Mouse (Mus musculus): Measurements from ENCODE around the gene Iqcn. TPM values are rescaled to one million over a fixed set of nuclear protein-coding genes. Genes with fewer than 3 reads are reported as not detected.

Iqcn gene
- total and polyA plus RNA-seq, 3 experiments, result 0.06 TPM; not detected in 2

GRCm38 (mm10) chr8:70765838-70766570 is 62.7 kb downstream of the Iqcn start:
- Histone ChIP-seq H3K9ac (ENCODE audit: low read depth, low read length) (peak overlapping the region; percentile 41), H3K79me2 (replicated peaks; ENCODE audit: control insufficient read depth, insufficient read depth, low read length) (no peaks in the 10 kb centered on the region), H3K4me3 (peak overlapping the region; percentile 51), H3K27ac (peak overlapping the region; percentile 62), H3K36me3 (ENCODE audit: control insufficient read depth, insufficient read depth, low read length) (no peaks in the 10 kb centered on the region), H3K27me3 (ENCODE audit: control insufficient read depth, insufficient read depth, low read length) (no peaks in the 10 kb centered on the region), H3K4me1 (ENCODE audit: control insufficient read depth, insufficient read depth, low read length) (peaks cover 7% of the 10 kb centered on the region)
- no peak for TF ChIP-seq CTCF (IDR thresholded peaks at IDR 0.05)
- no peak for TF ChIP-seq EP300 (IDR thresholded peaks at IDR 0.05; ENCODE audit: insufficient read depth, low read depth, low read length)
- TF ChIP-seq POLR2A (IDR thresholded peaks at IDR 0.05; ENCODE audit: insufficient read depth, low read depth, low read length), result no peak
- peak; percentile 68 to 73 for DNase-seq
- WGBS, result 5% methylated on average over 34 of the region's 34 CpGs
- intact Hi-C loops (cut with DNase I), result loop anchor here (2.0 kb wide), 1 partner anchor 75 kb away; no protein-coding TSS in a partner anchor

GRCm38 (mm10) chr8:70766571-70767440 is 63.5 kb downstream of the Iqcn start:
- Histone ChIP-seq H3K4me1 (ENCODE audit: control insufficient read depth, insufficient read depth, low read length) (peaks cover 6% of the 10 kb centered on the region), H3K27ac (peak overlapping the region; percentile 62), H3K9ac (ENCODE audit: low read depth, low read length) (peak overlapping the region; percentile 41), H3K79me2 (replicated peaks; ENCODE audit: control insufficient read depth, insufficient read depth, low read length) (no peaks in the 10 kb centered on the region), H3K4me3 (peak overlapping the region; percentile 51), H3K36me3 (ENCODE audit: control insufficient read depth, insufficient read depth, low read length) (no peaks in the 10 kb centered on the region), H3K27me3 (ENCODE audit: control insufficient read depth, insufficient read depth, low read length) (no peaks in the 10 kb centered on the region)
- peak; percentile 78 to 80 for DNase-seq
- 12% methylated on average over 21 of the region's 21 CpGs for WGBS
- intact Hi-C loops (cut with DNase I), result loop anchor here (2.0 kb wide), 1 partner anchor 74 kb away; no protein-coding TSS in a partner anchor
- no peak for TF ChIP-seq CTCF (IDR thresholded peaks at IDR 0.05)
- TF ChIP-seq POLR2A (IDR thresholded peaks at IDR 0.05; ENCODE audit: insufficient read depth, low read depth, low read length), result peak; percentile 77

Other genes starting within 250 kb of the Iqcn start
- gene Klhl26, start 226.5 kb upstream of the Iqcn start, total RNA-seq (2021), result 1 to 10 TPM; 8.1 to 8.6 TPM
- gene Klhl26, start 226.5 kb upstream of the Iqcn start, polyA plus RNA-seq (2012; rRNA removed), result 18.8 and 21.2 TPM in 2 replicates
- gene Tmem59l, start 216.1 kb upstream of the Iqcn start, total RNA-seq (2021), result not detected
- 0.21 and 0.53 TPM in 2 replicates for gene Tmem59l, start 216.1 kb upstream of the Iqcn start, polyA plus RNA-seq (2012; rRNA removed)
- under 1 TPM; 0.68 to 0.89 TPM for gene Crlf1, start 210.3 kb upstream of the Iqcn start, total RNA-seq (2021)
- 0.38 and 2.3 TPM in 2 replicates for gene Crlf1, start 210.3 kb upstream of the Iqcn start, polyA plus RNA-seq (2012; rRNA removed)
- 100 to 1,000 TPM; 111 to 118 TPM for gene Rex1bd, start 196.7 kb upstream of the Iqcn start, total RNA-seq (2021)
- gene Rex1bd, start 196.7 kb upstream of the Iqcn start, polyA plus RNA-seq (2012; rRNA removed), result 129 and 145 TPM in 2 replicates
- 1,000 to 10,000 TPM; 1,480 to 1,595 TPM for gene Uba52, start 192.7 kb upstream of the Iqcn start, total RNA-seq (2021)
- 439 and 626 TPM in 2 replicates for gene Uba52, start 192.7 kb upstream of the Iqcn start, polyA plus RNA-seq (2012; rRNA removed)
- 100 to 1,000 TPM; 116 to 135 TPM for gene Fkbp8, start 175.7 kb upstream of the Iqcn start, total RNA-seq (2021)
- gene Fkbp8, start 175.7 kb upstream of the Iqcn start, polyA plus RNA-seq (2012; rRNA removed), result 179 and 201 TPM in 2 replicates
- 10 to 100 TPM; 80.4 to 99.4 TPM for gene Kxd1, start 175.5 kb upstream of the Iqcn start, total RNA-seq (2021)
- 111 and 121 TPM in 2 replicates for gene Kxd1, start 175.5 kb upstream of the Iqcn start, polyA plus RNA-seq (2012; rRNA removed)
- 10 to 100 TPM in 1 of 2 experiments, 1 to 10 TPM in 1; 9.6 to 12.0 TPM for gene Ell, start 164.0 kb upstream of the Iqcn start, total RNA-seq (2021)
- gene Ell, start 164.0 kb upstream of the Iqcn start, polyA plus RNA-seq (2012; rRNA removed), result 12.7 and 13.8 TPM in 2 replicates
- 10 to 100 TPM; 26.7 to 28.3 TPM for gene Isyna1, start 109.1 kb upstream of the Iqcn start, total RNA-seq (2021)
- gene Isyna1, start 109.1 kb upstream of the Iqcn start, polyA plus RNA-seq (2012; rRNA removed), result 40.3 and 41.6 TPM in 2 replicates
- 10 to 100 TPM; 34.6 to 35.8 TPM for gene Ssbp4, start 94.6 kb upstream of the Iqcn start, total RNA-seq (2021)
- gene Ssbp4, start 94.6 kb upstream of the Iqcn start, polyA plus RNA-seq (2012; rRNA removed), result 45.6 and 72.8 TPM in 2 replicates
- gene Lrrc25, start 87.3 kb upstream of the Iqcn start, total RNA-seq (2021), result 1 to 10 TPM; 1.6 to 1.8 TPM
- gene Lrrc25, start 87.3 kb upstream of the Iqcn start, polyA plus RNA-seq (2012; rRNA removed), result 3.6 and 4.5 TPM in 2 replicates
- gene Gdf15, start 71.0 kb upstream of the Iqcn start, total RNA-seq (2021), result 1 to 10 TPM; 1.1 to 2.0 TPM
- 0.38 and 3.8 TPM in 2 replicates for gene Gdf15, start 71.0 kb upstream of the Iqcn start, polyA plus RNA-seq (2012; rRNA removed)
- 10 to 100 TPM; 39.7 to 48.4 TPM for gene Pgpep1, start 43.1 kb upstream of the Iqcn start, total RNA-seq (2021)
- gene Pgpep1, start 43.1 kb upstream of the Iqcn start, polyA plus RNA-seq (2012; rRNA removed), result 35.5 and 44.8 TPM in 2 replicates
- gene Lsm4, start 30.2 kb upstream of the Iqcn start, total RNA-seq (2021), result 10 to 100 TPM; 56.9 to 64.2 TPM
- gene Lsm4, start 30.2 kb upstream of the Iqcn start, polyA plus RNA-seq (2012; rRNA removed), result 54.1 and 68.3 TPM in 2 replicates
- gene Jund, start 4.5 kb upstream of the Iqcn start, total RNA-seq (2021), result 100 to 1,000 TPM; 123 to 127 TPM
- 66.2 and 109 TPM in 2 replicates for gene Jund, start 4.5 kb upstream of the Iqcn start, polyA plus RNA-seq (2012; rRNA removed)
- gene Gm3336, start 15.1 kb downstream of the Iqcn start, total RNA-seq (2021), result not detected
- not detected in 2 replicates for gene Gm3336, start 15.1 kb downstream of the Iqcn start, polyA plus RNA-seq (2012; rRNA removed)
- 1 to 10 TPM; 2.3 to 2.7 TPM for gene Pde4c, start 20.3 kb downstream of the Iqcn start, total RNA-seq (2021)
- gene Pde4c, start 20.3 kb downstream of the Iqcn start, polyA plus RNA-seq (2012; rRNA removed), result 10.8 and 11.0 TPM in 2 replicates
- gene Rab3a, start 51.2 kb downstream of the Iqcn start, total RNA-seq (2021), result 10 to 100 TPM; 46.5 to 48.0 TPM
- 89.1 and 117 TPM in 2 replicates for gene Rab3a, start 51.2 kb downstream of the Iqcn start, polyA plus RNA-seq (2012; rRNA removed)
- 10 to 100 TPM; 21.7 to 29.1 TPM for gene Mpv17l2, start 57.5 kb downstream of the Iqcn start, total RNA-seq (2021)
- gene Mpv17l2, start 57.5 kb downstream of the Iqcn start, polyA plus RNA-seq (2012; rRNA removed), result 30.0 and 32.2 TPM in 2 replicates
- 10 to 100 TPM; 22.0 to 22.4 TPM for gene Pik3r2, start 73.3 kb downstream of the Iqcn start, total RNA-seq (2021)
- gene Pik3r2, start 73.3 kb downstream of the Iqcn start, polyA plus RNA-seq (2012; rRNA removed), result 34.3 and 45.5 TPM in 2 replicates
- 1 to 10 TPM; 6.0 to 7.4 TPM for gene Mast3, start 101.6 kb downstream of the Iqcn start, total RNA-seq (2021)
- gene Mast3, start 101.6 kb downstream of the Iqcn start, polyA plus RNA-seq (2012; rRNA removed), result 12.7 and 13.9 TPM in 2 replicates
- not detected for gene Il12rb1, start 105.0 kb downstream of the Iqcn start, total RNA-seq (2021)
- gene Il12rb1, start 105.0 kb downstream of the Iqcn start, polyA plus RNA-seq (2012; rRNA removed), result 0.15 and 0.16 TPM in 2 replicates
- 10 to 100 TPM in 1 of 2 experiments, 1 to 10 TPM in 1; 8.9 to 18.6 TPM for gene Arrdc2, start 136.3 kb downstream of the Iqcn start, total RNA-seq (2021)
- 15.2 and 36.2 TPM in 2 replicates for gene Arrdc2, start 136.3 kb downstream of the Iqcn start, polyA plus RNA-seq (2012; rRNA removed)
- gene Kcnn1, start 159.8 kb downstream of the Iqcn start, total RNA-seq (2021), result 10 to 100 TPM; 12.6 to 14.7 TPM
- gene Kcnn1, start 159.8 kb downstream of the Iqcn start, polyA plus RNA-seq (2012; rRNA removed), result 21.5 and 29.0 TPM in 2 replicates
- gene Ccdc124, start 170.5 kb downstream of the Iqcn start, total RNA-seq (2021), result 10 to 100 TPM; 44.6 to 49.1 TPM
- 26.8 and 40.7 TPM in 2 replicates for gene Ccdc124, start 170.5 kb downstream of the Iqcn start, polyA plus RNA-seq (2012; rRNA removed)
- not detected for gene Slc5a5, start 189.3 kb downstream of the Iqcn start, total RNA-seq (2021)
- gene Slc5a5, start 189.3 kb downstream of the Iqcn start, polyA plus RNA-seq (2012; rRNA removed), result 0.18 TPM in 2 replicates
- 1,000 to 10,000 TPM in 1 of 2 experiments, 100 to 1,000 TPM in 1; 909 to 1,075 TPM for gene Rpl18a, start 194.0 kb downstream of the Iqcn start, total RNA-seq (2021)
- gene Rpl18a, start 194.0 kb downstream of the Iqcn start, polyA plus RNA-seq (2012; rRNA removed), result 1,802 and 2,387 TPM in 2 replicates
- gene Map1s, start 202.5 kb downstream of the Iqcn start, total RNA-seq (2021), result 10 to 100 TPM; 17.8 to 21.3 TPM
- 12.0 and 20.2 TPM in 2 replicates for gene Map1s, start 202.5 kb downstream of the Iqcn start, polyA plus RNA-seq (2012; rRNA removed)